Mouse (Mus musculus) limb, embryonic 14.5 days (tissue): ENCODE results near the gene Lrrc8c. TPM values are rescaled to one million over a fixed set of nuclear protein-coding genes. Genes with fewer than 3 reads are reported as not detected.

Source experiments
- ATAC-seq: fragments of 200-750 bp; cut with Nextera tagmentation; 2 replicates; pipeline ENCODE4 v1.8.0; 2017; ENCODE audit warnings: low read depth, moderate number of reproducible peaks, moderate TSS enrichment; ENCODE audit not compliant: low FRiP score
- DNase-seq: peaks from one replicate; pipeline ENCODE4 v3.0.0-alpha.2; 2015; ENCODE audit warnings: low spot score
- H3K27ac ChIP-seq: fragments of 300-500 bp; sonication (generic); replicated peaks from 2 replicates; pipeline ENCODE4 v1.5.1; 2014; ENCODE audit warnings: low read depth, mild to moderate bottlenecking, low read length, moderate library complexity, mixed read lengths
- H3K27me3 ChIP-seq: fragments of 300-500 bp; sonication (generic); 2 replicates; pipeline ENCODE4 v1.6.1; 2014; ENCODE audit warnings: low read length, mixed read lengths; ENCODE audit not compliant: control insufficient read depth, insufficient read depth
- H3K36me3 ChIP-seq: fragments of 300-500 bp; sonication (generic); 2 replicates; pipeline ENCODE4 v1.6.1; 2014; ENCODE audit warnings: mild to moderate bottlenecking, low read length, moderate library complexity, mixed read lengths; ENCODE audit not compliant: control insufficient read depth, insufficient read depth
- H3K4me1 ChIP-seq: fragments of 300-500 bp; sonication (generic); 2 replicates; pipeline ENCODE4 v1.6.1; 2014; ENCODE audit warnings: antibody characterized with exemption, low read length, mixed read lengths; ENCODE audit not compliant: control insufficient read depth, insufficient read depth
- H3K4me2 ChIP-seq: fragments of 300-500 bp; sonication (generic); replicated peaks from 2 replicates; pipeline ENCODE4 v1.6.1; 2014; ENCODE audit warnings: low read depth, mild to moderate bottlenecking, low read length, moderate library complexity; ENCODE audit not compliant: severe bottlenecking
- H3K4me3 ChIP-seq: fragments of 300-500 bp; sonication (generic); replicated peaks from 2 replicates; pipeline ENCODE4 v1.5.1; 2014; ENCODE audit warnings: low read length
- H3K9ac ChIP-seq: fragments of 300-500 bp; sonication (generic); 2 replicates; pipeline ENCODE4 v1.6.1; 2014; ENCODE audit warnings: mild to moderate bottlenecking, low read depth, low read length, moderate library complexity; ENCODE audit not compliant: severe bottlenecking
- H3K9me3 ChIP-seq: fragments of 300-500 bp; sonication (generic); 2 replicates; pipeline ENCODE4 v1.6.1; 2016; ENCODE audit warnings: low read length; ENCODE audit not compliant: control insufficient read depth
- POLR2A ChIP-seq: fragments of 200-500 bp; IDR thresholded peaks from 2 replicates; pipeline ENCODE4 v1.8.0; 2012; ENCODE audit warnings: inconsistent platforms, mild to moderate bottlenecking, moderate library complexity, borderline replicate concordance; ENCODE audit not compliant: insufficient read depth, insufficient read length; ENCODE audit errors: extremely low read depth
- whole genome bisulfite sequencing: fragments of 180-500 bp; shearing (Covaris S2); extraction: QIAGEN DNeasy Blood & Tissue Kit; methylation state at CpG from one replicate; pipeline ENCODE4 v1.1.7; 2014; 5-methylcytosine and 5-hydroxymethylcytosine counted together
- polyA plus RNA-seq, 2 experiments: library from polyadenylated mRNA; depleted of rRNA in 1 of 2; stranded (reverse) in 1 of 2; unstranded in 1 of 2; fragments of >200 nt; fragmentation: Nextera tagmentation in 1 of 2; extraction: Ambion mirVana in 1 of 2; gene quantifications; 2 replicates each; pipeline versions ENCODE4 v1.2.1 to v1.2.3; 2012 to 2014

Lrrc8c gene
- polyA plus RNA-seq, 2 experiments: 13.0 to 19.7 TPM

DNA sequence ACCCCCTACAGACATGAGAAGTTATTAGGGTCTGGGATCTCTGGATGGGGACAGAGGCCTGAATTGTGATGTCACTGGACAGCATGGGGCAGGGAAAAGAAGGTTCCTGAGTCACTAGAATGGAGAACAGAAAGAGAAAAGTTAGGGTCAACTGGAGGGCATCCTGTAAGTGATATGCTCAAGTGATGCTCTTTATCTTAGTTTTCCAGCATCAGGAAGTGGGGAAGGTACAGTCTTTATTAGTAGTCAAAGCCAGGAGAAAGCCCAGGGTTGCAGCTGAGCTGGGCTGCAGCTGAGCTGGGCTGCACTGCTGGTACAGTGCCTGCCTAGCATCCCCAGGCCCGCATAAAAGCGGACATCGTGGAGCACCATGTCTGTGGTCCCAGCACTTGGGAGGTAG lies 105.1 kb downstream of the Lrrc8c start:
- no peaks in the 10 kb centered on the region for H3K27me3 ChIP-seq
- no peak for TF ChIP-seq POLR2A
- H3K4me2 ChIP-seq: no peak overlapping the region
- no peak overlapping the region; the same call in 1 of the 2 replicates for H3K27ac ChIP-seq
- no peaks in the 10 kb centered on the region for H3K4me1 ChIP-seq
- H3K4me3 ChIP-seq: no peak overlapping the region
- ATAC-seq (no peak), DNase-seq (no peak)
- WGBS: 96% methylated on average over 3 of the region's 3 CpGs
- no peaks in the 10 kb centered on the region for H3K9me3 ChIP-seq
- no peak overlapping the region for H3K9ac ChIP-seq
- H3K36me3 ChIP-seq: no peaks in the 10 kb centered on the region

DNA sequence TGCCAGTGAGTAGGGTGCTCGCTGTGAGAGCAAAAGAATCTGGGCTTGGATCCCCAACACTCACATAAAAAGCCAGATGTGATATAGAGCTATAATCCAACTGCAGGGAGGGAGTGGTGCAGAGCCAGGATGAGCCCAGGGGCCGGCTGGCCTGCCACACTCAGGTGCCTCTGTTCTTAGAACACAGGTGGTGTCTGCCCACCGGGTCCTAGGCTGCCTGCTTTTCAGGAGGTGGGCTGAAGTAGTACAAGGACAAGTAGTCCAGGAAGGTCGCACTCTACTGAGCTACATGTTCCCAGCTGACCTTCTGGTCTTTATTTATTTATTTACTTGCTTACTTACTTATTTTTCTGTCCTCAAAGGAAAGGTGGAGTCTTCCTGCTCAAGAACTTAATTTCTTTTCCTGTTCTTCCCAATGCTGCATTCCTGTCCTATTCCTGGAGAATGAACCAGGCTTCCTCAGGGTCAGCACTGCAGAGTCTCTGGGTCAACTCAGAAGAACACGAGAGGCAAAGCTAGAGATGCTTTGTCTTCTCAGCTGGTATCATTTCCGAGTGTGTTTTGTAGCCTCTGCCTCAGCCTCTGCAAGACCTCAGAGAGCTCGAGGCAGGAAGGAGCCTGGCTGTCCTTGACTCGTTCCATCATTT lies 106.4 kb downstream of the Lrrc8c start:
- no peaks in the 10 kb centered on the region for H3K27me3 ChIP-seq
- ATAC-seq (no peak), DNase-seq (no peak)
- no peak overlapping the region for H3K4me2 ChIP-seq
- no peak overlapping the region for H3K27ac ChIP-seq
- no peaks in the 10 kb centered on the region for H3K4me1 ChIP-seq
- H3K9ac ChIP-seq: no peak overlapping the region
- no peaks in the 10 kb centered on the region for H3K9me3 ChIP-seq
- no peaks in the 10 kb centered on the region for H3K36me3 ChIP-seq
- WGBS: 64% methylated on average over 8 of the region's 8 CpGs
- TF ChIP-seq POLR2A: no peak
- H3K4me3 ChIP-seq: no peak overlapping the region

GRCm38 (mm10) chr5:105626355-105626754 lies 107.2 kb downstream of the Lrrc8c start:
- no peak for DNase-seq
- H3K27ac ChIP-seq: no peak overlapping the region
- no peak overlapping the region for H3K9ac ChIP-seq
- no peak overlapping the region for H3K4me2 ChIP-seq
- 43% methylated on average over 3 of the region's 3 CpGs for WGBS
- no peaks in the 10 kb centered on the region for H3K9me3 ChIP-seq
- no peak overlapping the region for H3K4me3 ChIP-seq
- no peak for ATAC-seq
- no peak for TF ChIP-seq POLR2A
- H3K4me1 ChIP-seq: no peaks in the 10 kb centered on the region
- no peaks in the 10 kb centered on the region for H3K36me3 ChIP-seq
- no peaks in the 10 kb centered on the region for H3K27me3 ChIP-seq

- Histone ChIP-seq H3K4me2 (no peak overlapping the region), H3K36me3 (no peaks in the 10 kb centered on the region), H3K27ac (no peak overlapping the region), H3K9me3 (no peaks in the 10 kb centered on the region), H3K4me1 (no peaks in the 10 kb centered on the region), H3K9ac (no peak overlapping the region), H3K27me3 (no peaks in the 10 kb centered on the region), H3K4me3 (no peak overlapping the region)
- 82% methylated on average over 5 of the region's 5 CpGs for WGBS
- no peak for TF ChIP-seq POLR2A
- no peak for ATAC-seq
- DNase-seq: no peak
These were observed 107.9 kb downstream of the Lrrc8c start for GRCm38 (mm10) chr5:105627093-105627492.

DNA sequence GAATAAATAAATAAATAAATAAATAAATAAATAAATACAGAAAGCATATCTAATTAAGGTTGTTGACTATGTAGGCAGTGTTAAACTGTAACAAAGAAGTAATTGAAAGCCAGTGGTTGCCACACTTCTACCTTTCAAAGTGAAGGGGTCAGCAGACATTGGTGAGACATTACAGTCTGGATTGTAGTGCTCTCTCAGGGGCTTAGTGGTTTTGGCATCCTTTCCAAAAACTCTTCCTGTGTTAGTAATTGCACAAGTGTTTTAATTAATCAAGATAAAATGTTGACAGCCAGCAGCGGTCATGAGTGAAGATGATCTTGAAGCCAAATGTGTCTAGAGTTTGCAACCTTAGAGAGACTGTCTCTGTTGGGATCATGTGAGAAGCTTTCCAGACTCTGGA lies 110.8 kb downstream of the Lrrc8c start:
- Histone ChIP-seq H3K36me3 (no peaks in the 10 kb centered on the region), H3K27ac (no peak overlapping the region), H3K4me1 (no peaks in the 10 kb centered on the region), H3K9ac (no peak overlapping the region), H3K4me2 (no peak overlapping the region), H3K27me3 (no peaks in the 10 kb centered on the region), H3K9me3 (no peaks in the 10 kb centered on the region), H3K4me3 (no peak overlapping the region)
- no peak for TF ChIP-seq POLR2A
- ATAC-seq (no peak), DNase-seq (no peak)
- 88% methylated on average over 1 of the region's 1 CpGs for WGBS

- Histone ChIP-seq H3K9me3 (no peaks in the 10 kb centered on the region), H3K4me2 (no peak overlapping the region), H3K27me3 (no peaks in the 10 kb centered on the region), H3K36me3 (no peaks in the 10 kb centered on the region), H3K4me1 (no peaks in the 10 kb centered on the region), H3K4me3 (no peak overlapping the region), H3K9ac (no peak overlapping the region), H3K27ac (no peak overlapping the region)
- no peak for TF ChIP-seq POLR2A
- WGBS: 86% methylated on average over 10 of the region's 10 CpGs
- no peak for DNase-seq
- no peak for ATAC-seq
These were observed 112.9 kb downstream of the Lrrc8c start for GRCm38 (mm10) chr5:105632066-105632465.
